37 mouse cellular contexts compared by ENCODE assay signal in the genomic region with DNA sequence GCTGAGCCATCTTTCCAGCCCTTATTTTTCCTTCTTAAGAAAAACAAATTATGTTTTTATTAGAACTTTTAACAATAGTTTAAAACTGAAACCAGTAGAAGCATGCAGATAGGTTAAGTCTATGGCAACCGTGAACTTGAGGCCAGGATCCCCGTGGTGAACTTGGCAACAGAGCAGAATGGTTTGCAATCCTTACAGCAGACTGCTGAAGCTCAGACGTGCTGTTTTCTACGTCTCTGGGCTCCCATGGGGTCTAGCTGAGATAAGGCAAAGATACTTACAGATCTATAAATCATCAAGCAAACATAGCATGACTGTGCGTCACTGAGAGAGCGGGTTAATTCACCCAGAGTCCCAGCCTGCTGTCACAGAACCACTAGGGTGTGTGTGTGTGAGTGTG. TPM values are rescaled to one million over a fixed set of nuclear protein-coding genes. Genes with fewer than 3 reads are reported as not detected.
A peak's percentile ranks its signal among the peaks of the same experiment; 100 is the strongest.
DNase-seq lines count a peak whose midpoint lies in the region; ATAC-seq and TF ChIP-seq lines count a peak whose summit lies in the region.
"Had no signal": no experiment of that assay in that cellular context is flagged by ENCODE, and none has a peak within 500 bp of the region (broad histone marks: within the 10 kb centered on the region; RNA-seq: fewer than 3 reads in every experiment).

No protein-coding gene starts in this region.

- H3K4me2 ChIP-seq in intestine, embryonic 15.5 days (replicated peaks): no peak overlapping the region
- H3K4me2 ChIP-seq in intestine, postnatal 0 days (replicated peaks; ENCODE audit: low read depth): no peak overlapping the region
- H3K4me2 ChIP-seq: embryonic facial prominence, embryonic 12.5 days; forebrain, embryonic 12.5 days; heart, embryonic 15.5 days; hindbrain, embryonic 12.5 days; limb, embryonic 15.5 days; liver, embryonic 15.5 days; lung, embryonic 14.5 days; midbrain, embryonic 11.5 days had no signal

- no peak for TF ChIP-seq EP300 in MEL (IDR thresholded peaks at IDR 0.05; ENCODE audit: low read depth in 1 of 2, low read length in 2 of 2)

- H3K27me3 ChIP-seq in intestine, embryonic 15.5 days (replicated peaks): no peaks in the 10 kb centered on the region
- H3K27me3 ChIP-seq in intestine, postnatal 0 days (replicated peaks; ENCODE audit: control insufficient read depth, insufficient read depth, low read length): no peaks in the 10 kb centered on the region
- no peaks in the 10 kb centered on the region; a peak in 1 of 4 replicates for H3K27me3 ChIP-seq in MEL (ENCODE audit: control insufficient read depth in 1 of 2, insufficient read depth in 2 of 2, low read length in 2 of 2)
- H3K27me3 ChIP-seq: CH12.LX; embryonic facial prominence, embryonic 12.5 days; forebrain, embryonic 12.5 days; heart, embryonic 15.5 days; hindbrain, embryonic 12.5 days; limb, embryonic 15.5 days; liver, embryonic 15.5 days; Patski had no signal

- no peak overlapping the region for H3K27ac ChIP-seq in intestine, embryonic 15.5 days
- H3K27ac ChIP-seq in intestine, postnatal 0 days (ENCODE audit: low read depth, low read length): no peak overlapping the region
- H3K27ac ChIP-seq in MEL (ENCODE audit: control insufficient read depth, low read depth, low read length): no peak overlapping the region
- H3K27ac ChIP-seq: embryonic facial prominence, embryonic 12.5 days; forebrain, embryonic 12.5 days; heart, embryonic 10.5 days; heart, embryonic 15.5 days; hindbrain, embryonic 12.5 days; layer of hippocampus, adult 2 months; left cerebral cortex, adult 2 months; limb, embryonic 15.5 days; liver, embryonic 15.5 days; stomach, postnatal 0 days had no signal

- peak; percentile 49 for ATAC-seq in intestine, embryonic 15.5 days
- no peak for ATAC-seq in intestine, postnatal 0 days
- peak; percentile 21; the same call in 1 of the 2 replicates for ATAC-seq in megakaryocyte progenitor cell, adult 5-6 weeks (replicated peaks; ENCODE audit: poor library complexity)
- ATAC-seq: Patski had no signal

- no peak overlapping the region for H3K4me3 ChIP-seq in intestine, embryonic 15.5 days (replicated peaks)
- no peak overlapping the region for H3K4me3 ChIP-seq in intestine, postnatal 0 days (ENCODE audit: low read depth, low read length)
- peak overlapping the region; percentile 15 to 37; a peak in 1 of 4 replicates for H3K4me3 ChIP-seq in MEL (ENCODE audit: control insufficient read depth in 1 of 2, insufficient read depth in 1 of 2, low read depth in 2 of 2, low read length in 2 of 2)
- H3K4me3 ChIP-seq: embryonic facial prominence, embryonic 12.5 days; forebrain, embryonic 12.5 days; heart, embryonic 10.5 days; heart, embryonic 15.5 days; hindbrain, embryonic 12.5 days; layer of hippocampus, adult 2 months; left cerebral cortex, adult 2 months; limb, embryonic 15.5 days; liver, embryonic 15.5 days had no signal

- 53% methylated on average over 6 of the region's 6 CpGs for WGBS in intestine, embryonic 15.5 days
- 44% methylated on average over 6 of the region's 6 CpGs for WGBS in intestine, postnatal 0 days

- H3K9me3 ChIP-seq in intestine, embryonic 15.5 days: no peaks in the 10 kb centered on the region
- H3K9me3 ChIP-seq in intestine, postnatal 0 days (ENCODE audit: control insufficient read depth): no peaks in the 10 kb centered on the region
- H3K9me3 ChIP-seq in MEL (replicated peaks; ENCODE audit: insufficient read depth, low read length): no peaks in the 10 kb centered on the region
- H3K9me3 ChIP-seq: embryonic facial prominence, embryonic 12.5 days; forebrain, embryonic 12.5 days; heart, embryonic 10.5 days; heart, embryonic 15.5 days; hindbrain, embryonic 12.5 days; limb, embryonic 15.5 days; liver, embryonic 15.5 days had no signal

- H3K4me1 ChIP-seq in intestine, embryonic 15.5 days (replicated peaks): no peaks in the 10 kb centered on the region
- H3K4me1 ChIP-seq in intestine, postnatal 0 days (replicated peaks; ENCODE audit: control insufficient read depth, insufficient read depth, low read length): no peaks in the 10 kb centered on the region
- peaks cover 0 to 16% of the 10 kb centered on the region in 2 experiments; a peak in 3 of 4 replicates for H3K4me1 ChIP-seq in MEL (ENCODE audit: control insufficient read depth in 1 of 2, insufficient read depth in 2 of 2, low read length in 2 of 2)
- H3K4me1 ChIP-seq: embryonic facial prominence, embryonic 12.5 days; heart, embryonic 15.5 days; limb, embryonic 15.5 days; liver, embryonic 15.5 days had no signal

- TF ChIP-seq POLR2A in MEL (IDR thresholded peaks at IDR 0.05; ENCODE audit: control insufficient read depth in 1 of 2, insufficient read depth in 1 of 2, low read depth in 1 of 2, low read length in 2 of 2, poor library complexity in 1 of 2): no peak

- TF ChIP-seq CTCF in intestine, postnatal 0 days (IDR thresholded peaks at IDR 0.05; ENCODE audit: low read depth): no peak
- no peak for TF ChIP-seq CTCF in MEL (IDR thresholded peaks at IDR 0.05 in 2 of 3, conservative IDR thresholded peaks at IDR 0.05 in 1 of 3; ENCODE audit: control insufficient read depth in 1 of 3, insufficient read depth in 1 of 3, low read depth in 2 of 3, low read length in 3 of 3, poor library complexity in 1 of 3, severe bottlenecking in 1 of 3)

- H3K9ac ChIP-seq in intestine, embryonic 15.5 days: no peak overlapping the region
- no peak overlapping the region for H3K9ac ChIP-seq in intestine, postnatal 0 days (ENCODE audit: low read depth, low read length)
- no peak overlapping the region for H3K9ac ChIP-seq in MEL (ENCODE audit: control insufficient read depth, low read depth, low read length, poor library complexity, severe bottlenecking)
- H3K9ac ChIP-seq: embryonic facial prominence, embryonic 12.5 days; forebrain, embryonic 12.5 days; heart, embryonic 15.5 days; hindbrain, embryonic 12.5 days; limb, embryonic 15.5 days; liver, embryonic 15.5 days; lung, embryonic 14.5 days had no signal

- DNase-seq in MEL (ENCODE audit: low read depth, low spot score) (peak; percentile 63), adipocyte (ENCODE audit: low spot score) (peak; percentile 43)
- no peak for DNase-seq in gastrocnemius, adult 18-20 months (ENCODE audit: low spot score)
- DNase-seq in spleen, adult 12 weeks (ENCODE audit: low spot score): no peak
- DNase-seq: adrenal gland, postnatal 14 days; cerebellum, adult 11-12 months; embryo, embryonic 11 days; gastrocnemius, postnatal 14 days; heart, postnatal 36 days; kidney, adult 2 months; kidney, postnatal 36 days; lung, embryonic 14.5 days; lung, postnatal 14 days; right cerebral cortex, postnatal 25 days; spleen, adult 18-20 months; thymus, adult 18-20 months; thymus, postnatal 25 days had no signal

- no peaks in the 10 kb centered on the region for H3K36me3 ChIP-seq in intestine, embryonic 15.5 days
- no peaks in the 10 kb centered on the region for H3K36me3 ChIP-seq in intestine, postnatal 0 days (ENCODE audit: control insufficient read depth, insufficient read depth)
- H3K36me3 ChIP-seq in MEL (ENCODE audit: control insufficient read depth in 1 of 2, insufficient read depth in 2 of 2, low read length in 2 of 2): peaks cover 0 to 5% of the 10 kb centered on the region in 2 experiments; a peak in 2 of 4 replicates
- H3K36me3 ChIP-seq: embryonic facial prominence, embryonic 12.5 days; forebrain, embryonic 12.5 days; heart, embryonic 10.5 days; heart, embryonic 15.5 days; hindbrain, embryonic 12.5 days; limb, embryonic 15.5 days; liver, embryonic 15.5 days had no signal

- no peaks in the 10 kb centered on the region for H3K79me2 ChIP-seq in MEL (ENCODE audit: control insufficient read depth, insufficient read depth, low read length, poor library complexity)

- TF ChIP-seq RAD21 in MEL (IDR thresholded peaks at IDR 0.05; ENCODE audit: low read depth, low read length): no peak

TF ChIP-seq in MEL, 35 proteins besides CTCF, POLR2A, EP300 and RAD21:
- peak; percentile 23; the same call in 1 of the 2 replicates for TF ChIP-seq GATA1 (IDR thresholded peaks at IDR 0.05; ENCODE audit: low read depth, low read length)
- no peak for TF ChIP-seq USF2 (IDR thresholded peaks at IDR 0.05; ENCODE audit: borderline replicate concordance in 1 of 2, insufficient read depth in 1 of 2, low read depth in 1 of 2, low read length in 2 of 2)

RNA-seq across cellular contexts. Expression of gene Slc9b2, which starts 7.4 kb away (rescaled TPM):
- polyA plus RNA-seq in intestine, embryonic 15.5 days (2015; fragmentation: Nextera tagmentation; extraction: Ambion mirVana): 0.93 and 1.1 TPM in 2 replicates
- polyA plus RNA-seq in intestine, postnatal 0 days (2015; fragmentation: Nextera tagmentation; extraction: Ambion mirVana): 0.59 and 0.68 TPM in 2 replicates
- total RNA-seq in MEL (2012; rRNA removed): 1.0 and 1.6 TPM in 2 replicates
- 1 to 10 TPM in 1 of 2 experiments, not detected in 1; 1.3 TPM for polyA plus RNA-seq in MEL (2012; ENCODE audit: insufficient read depth in 1 of 2, insufficient read length in 2 of 2, low read depth in 1 of 2, low replicate concordance in 2 of 2, missing spikeins in 1 of 2)
- total RNA-seq in megakaryocyte progenitor cell, adult 5-6 weeks (2015): 0.17 TPM in 1 of 2 replicates, not detected in the other
- total RNA-seq in megakaryocyte progenitor cell, adult 5-6 weeks (2017): 0.12 TPM in 1 of 2 replicates, not detected in the other
- not detected for total RNA-seq in gastrocnemius, adult 18-20 months (2021)
- polyA plus RNA-seq: Patski had no signal

RNA-seq across cellular contexts. Expression of gene Bdh2, which starts 19.1 kb away (rescaled TPM):
- 7.1 and 8.9 TPM in 2 replicates for polyA plus RNA-seq in intestine, embryonic 15.5 days (2015; fragmentation: Nextera tagmentation; extraction: Ambion mirVana)
- 5.6 and 8.0 TPM in 2 replicates for polyA plus RNA-seq in intestine, postnatal 0 days (2015; fragmentation: Nextera tagmentation; extraction: Ambion mirVana)
- 0.23 and 0.42 TPM in 2 replicates for total RNA-seq in MEL (2012; rRNA removed)
- polyA plus RNA-seq in MEL (2012; ENCODE audit: insufficient read depth in 1 of 2, insufficient read length in 2 of 2, low read depth in 1 of 2, low replicate concordance in 2 of 2, missing spikeins in 1 of 2): under 1 TPM in 1 of 2 experiments, not detected in 1; 0.22 TPM
- total RNA-seq in megakaryocyte progenitor cell, adult 5-6 weeks (2015): 0.32 and 0.52 TPM in 2 replicates
- 0.07 TPM in 1 of 2 replicates, not detected in the other for total RNA-seq in megakaryocyte progenitor cell, adult 5-6 weeks (2017)
- 1 to 10 TPM; 1.6 to 2.6 TPM for total RNA-seq in gastrocnemius, adult 18-20 months (2021)
- total RNA-seq: granulocyte monocyte progenitor cell, adult 5-6 weeks; neutrophil, adult 5-6 weeks had no signal

RNA-seq across cellular contexts. Expression of gene Slc9b1, which starts 47.7 kb away (rescaled TPM):
- polyA plus RNA-seq in intestine, embryonic 15.5 days (2015; fragmentation: Nextera tagmentation; extraction: Ambion mirVana): 0.10 and 0.25 TPM in 2 replicates
- polyA plus RNA-seq in intestine, postnatal 0 days (2015; fragmentation: Nextera tagmentation; extraction: Ambion mirVana): 0.24 TPM in 1 of 2 replicates, not detected in the other
- total RNA-seq in MEL (2012; rRNA removed): not detected in 2 replicates
- polyA plus RNA-seq in MEL (2012; ENCODE audit: insufficient read depth in 1 of 2, insufficient read length in 2 of 2, low read depth in 1 of 2, low replicate concordance in 2 of 2, missing spikeins in 1 of 2): under 1 TPM in 1 of 2 experiments, not detected in 1; 0.14 TPM
- total RNA-seq in megakaryocyte progenitor cell, adult 5-6 weeks (2015): not detected in 2 replicates
- total RNA-seq in megakaryocyte progenitor cell, adult 5-6 weeks (2017): not detected in 2 replicates
- total RNA-seq in gastrocnemius, adult 18-20 months (2021): not detected
- total RNA-seq: gastrocnemius, postnatal 14 days; layer of hippocampus, adult 2 months; left cerebral cortex, postnatal 25 days; neutrophil, adult 5-6 weeks had no signal
- polyA plus RNA-seq: C2C12; heart, embryonic 15.5 days; hindbrain, embryonic 12.5 days; limb, embryonic 15.5 days; liver, embryonic 15.5 days; midbrain, embryonic 11.5 days; Patski had no signal

Comparison
In these comparisons a context has a peak if more than half of its experiments do, and no peak if none do; other contexts are left out.
1. H3K4me3 ChIP-seq: peak in MEL (2 of 2); none in intestine, embryonic 15.5 days (single experiment) and intestine, postnatal 0 days (single experiment).
2. DNase-seq: peak in MEL (single experiment) and adipocyte (single experiment); none in gastrocnemius, adult 18-20 months (single experiment) and spleen, adult 12 weeks (single experiment).